Mouse (Mus musculus) lung, adult 2 months (tissue): ENCODE data around the gene Rffl.

Experiments
- CTCF ChIP-seq: fragments of 200-500 bp; IDR thresholded peaks from 2 replicates; pipeline ENCODE4 v1.5.1; 2011; ENCODE audit warnings: mild to moderate bottlenecking, low read length, control low read depth; ENCODE audit not compliant: insufficient read depth
- POLR2A ChIP-seq: fragments of 200-500 bp; IDR thresholded peaks from 2 replicates; pipeline ENCODE4 v1.6.1; 2011; ENCODE audit warnings: low read depth, mild to moderate bottlenecking, control low read depth, low read length, borderline replicate concordance; ENCODE audit errors: extremely low read depth

DNA sequence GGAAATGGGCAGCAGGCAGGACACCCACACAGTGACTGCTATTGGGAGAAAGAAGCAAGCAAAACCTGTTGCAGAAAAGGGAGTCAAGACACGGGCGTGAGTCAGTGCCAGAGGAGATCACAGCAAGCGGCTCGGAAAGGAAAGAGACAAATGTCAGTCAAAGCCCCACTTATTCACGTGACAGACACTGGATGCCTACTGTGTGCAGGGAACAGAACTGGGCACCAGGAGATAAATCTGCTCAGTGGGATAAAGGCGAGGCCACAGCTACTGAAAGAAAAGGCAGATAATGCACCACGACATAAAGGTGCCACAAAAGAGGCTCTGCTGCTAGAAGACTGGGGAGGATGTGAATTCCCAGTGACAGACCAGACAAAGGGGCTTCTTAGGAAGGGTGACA lies 33.2 kb downstream of the Rffl start:
- TF ChIP-seq POLR2A: no peak
- TF ChIP-seq CTCF: no peak
